Mouse (Mus musculus) megakaryocyte progenitor cell, adult 5-6 weeks (primary cell): ENCODE results near the gene Tnfsfm13. TPM values are rescaled to one million over a fixed set of nuclear protein-coding genes. Genes with fewer than 3 reads are reported as not detected.

Experiments used
- ATAC-seq: replicated peaks from 2 replicates; pipeline ENCODE4 v1.8.0; 2016; ENCODE audit warnings: mild to moderate bottlenecking, moderate TSS enrichment, inconsistent platforms; ENCODE audit not compliant: poor library complexity
- total RNA-seq, 2 experiments: library from RNA; stranded (forward) in 1 of 2; stranded (reverse) in 1 of 2; fragments of 157-497, 149-512 nt in 1 of 2; fragments of 200-1000 nt in 1 of 2; gene quantifications; 2 replicates each; pipeline versions ENCODE4 v1.2.3 to v1.2.4; 2015 to 2017

The Tnfsfm13 gene
- total RNA-seq, 2 experiments from 2014 or later: 6.1 to 7.5 TPM

DNA sequence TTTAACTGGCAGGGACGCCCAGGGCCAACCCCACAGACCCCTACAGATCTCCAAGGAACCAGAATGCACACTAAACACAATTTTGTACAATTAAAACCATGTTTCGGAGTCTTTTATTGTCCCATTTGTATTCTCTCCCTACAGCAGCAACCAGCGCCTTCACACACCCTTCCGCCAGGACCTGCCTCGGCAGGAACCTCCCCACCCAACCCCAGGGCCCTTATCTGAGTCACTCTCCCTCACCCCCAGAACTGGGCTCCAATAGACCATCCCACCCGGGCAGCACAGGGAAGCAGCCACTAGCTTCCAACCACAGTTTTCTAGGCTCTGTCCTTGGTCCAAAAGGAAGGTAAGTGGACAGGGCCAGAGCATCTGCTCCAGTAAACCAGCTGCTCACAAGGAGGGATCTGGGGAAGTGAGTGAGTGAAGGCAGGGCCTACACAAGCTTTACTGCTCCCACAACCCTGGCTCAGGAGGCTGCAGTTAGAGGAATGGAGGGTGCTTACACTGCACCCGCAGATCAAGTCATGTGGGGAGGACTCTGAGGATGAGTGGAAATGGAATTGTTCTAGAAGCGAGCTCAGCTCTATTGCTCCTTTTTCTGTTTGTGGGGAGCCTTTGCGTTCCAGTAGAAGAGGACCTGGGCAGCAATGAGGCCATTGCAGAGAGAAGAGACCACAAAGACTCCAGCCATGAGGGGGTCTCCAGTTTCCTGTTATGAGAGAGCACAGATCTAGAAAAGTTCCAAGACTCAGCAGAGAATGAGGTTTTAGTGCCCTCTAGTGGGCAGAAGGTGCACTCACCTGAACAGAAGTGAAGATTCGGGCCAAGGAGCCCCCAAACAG, 39.1 kb downstream of the Tnfsfm13 start:
- ATAC-seq: peak; percentile 45; the same call in 1 of the 2 replicates

DNA sequence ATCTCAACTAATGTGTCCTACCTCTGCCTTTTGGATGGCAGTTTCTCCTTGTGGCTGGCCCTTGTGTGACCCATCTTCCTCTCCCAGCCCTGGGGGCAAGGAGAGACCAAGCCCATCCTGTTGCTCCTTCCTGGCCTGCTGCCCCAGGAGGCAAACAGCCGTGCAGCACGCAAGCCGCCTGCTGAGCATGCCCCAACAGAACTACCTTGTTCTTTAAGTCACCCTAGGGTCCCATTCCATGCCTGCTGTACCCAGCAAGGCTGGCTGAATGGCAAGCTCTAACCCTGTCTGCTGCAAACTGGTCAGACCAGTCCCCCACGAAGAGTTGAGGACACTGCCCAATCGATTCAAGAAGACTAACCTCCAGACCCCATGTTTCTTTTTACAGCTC, 39.8 kb downstream of the Tnfsfm13 start:
- ATAC-seq: no peak

DNA sequence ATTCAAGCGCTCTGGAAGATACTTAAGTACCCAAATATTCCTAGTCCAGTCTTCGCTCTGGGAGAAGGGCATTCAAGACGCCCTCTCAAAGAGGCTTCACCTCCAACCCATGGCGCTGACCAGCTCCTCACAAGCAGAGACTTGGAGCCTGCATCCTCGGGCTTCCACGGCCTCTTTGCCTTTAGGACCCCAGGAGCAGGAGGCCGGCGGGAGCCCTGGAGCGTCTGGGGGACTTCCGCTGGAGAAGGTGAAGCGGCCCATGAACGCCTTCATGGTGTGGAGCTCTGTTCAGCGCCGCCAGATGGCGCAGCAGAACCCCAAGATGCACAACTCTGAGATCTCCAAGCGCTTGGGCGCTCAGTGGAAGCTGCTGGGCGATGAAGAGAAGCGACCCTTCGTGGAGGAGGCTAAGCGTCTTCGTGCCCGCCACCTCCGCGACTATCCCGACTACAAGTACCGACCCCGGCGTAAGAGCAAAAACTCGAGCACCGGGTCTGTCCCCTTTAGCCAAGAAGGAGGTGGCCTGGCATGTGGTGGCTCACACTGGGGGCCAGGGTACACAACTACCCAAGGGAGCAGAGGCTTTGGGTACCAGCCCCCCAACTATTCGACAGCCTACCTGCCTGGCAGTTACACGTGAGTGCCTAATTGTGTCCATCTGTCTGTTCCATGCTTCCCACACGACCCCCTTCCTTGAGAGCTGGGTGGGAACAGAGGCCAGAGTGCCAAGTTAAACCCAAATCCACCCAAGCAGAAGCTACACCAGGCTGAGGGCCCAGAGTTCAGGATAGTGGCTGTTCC, 40.4 kb downstream of the Tnfsfm13 start, which contains the start of gene Sox15:
Sox15 (plus strand) TSS at position 51 of the 801 bp plus-strand sequence.
- ATAC-seq: peak; percentile 63

DNA sequence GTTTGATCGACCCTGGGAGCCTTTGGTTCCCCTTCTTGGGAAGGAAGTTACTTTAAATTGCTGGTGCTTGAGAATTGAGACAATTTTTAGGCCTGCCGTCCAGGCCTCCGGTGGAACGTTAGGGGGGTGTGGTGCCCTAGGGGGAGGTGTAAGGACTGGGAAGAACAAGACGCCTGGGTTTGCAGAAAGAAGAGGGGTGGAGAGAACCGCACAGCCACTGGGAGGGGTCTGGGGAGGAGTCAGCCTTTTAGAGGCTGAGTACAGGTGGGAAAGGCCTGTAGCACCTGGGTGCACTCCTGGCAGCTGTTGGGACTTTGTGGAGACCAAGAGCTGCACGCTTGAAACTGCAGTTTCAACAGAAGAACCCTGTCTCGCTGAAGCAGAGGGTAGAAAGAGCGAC, 41.1 kb downstream of the Tnfsfm13 start:
- ATAC-seq: no peak

DNA sequence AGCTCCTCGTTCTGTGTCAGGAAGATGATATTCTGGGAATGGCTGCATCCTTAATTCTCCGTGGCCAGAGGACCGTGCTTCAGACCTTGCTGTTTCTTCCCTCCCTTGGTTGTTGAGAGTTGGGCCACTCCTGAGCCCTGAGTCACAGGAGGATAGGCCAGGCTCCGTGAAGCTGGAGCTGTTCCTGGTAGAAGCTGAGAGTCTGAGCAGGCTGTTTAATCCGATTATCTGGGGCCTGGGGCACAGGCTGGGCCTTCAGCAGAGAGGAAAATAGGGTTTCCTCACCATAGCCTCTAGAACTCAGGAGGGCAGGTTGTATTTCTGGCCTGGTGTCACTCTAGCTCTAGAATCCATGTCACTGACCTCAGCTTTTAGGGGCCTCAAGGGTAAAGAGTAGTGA, 42.5 kb downstream of the Tnfsfm13 start:
- no peak for ATAC-seq

DNA sequence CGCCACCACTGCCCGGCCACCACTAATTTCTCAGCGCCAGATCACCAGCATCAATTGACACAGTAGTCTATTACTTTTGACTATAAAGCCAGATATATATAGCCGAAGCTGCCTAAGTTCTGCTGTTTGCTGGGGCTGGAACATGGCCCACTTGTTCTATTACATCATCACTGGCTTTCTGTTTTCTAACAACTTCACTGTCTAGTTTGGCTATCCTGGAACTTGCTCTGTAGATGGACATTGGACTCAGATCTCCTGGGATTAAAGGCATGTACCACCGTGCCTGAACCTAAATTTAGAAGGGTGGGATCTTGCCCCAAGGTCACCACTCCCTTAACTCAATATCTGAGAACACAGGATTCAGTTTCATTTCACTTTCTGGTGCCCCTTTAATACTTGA, 50.0 kb downstream of the Tnfsfm13 start:
- ATAC-seq: no peak

DNA sequence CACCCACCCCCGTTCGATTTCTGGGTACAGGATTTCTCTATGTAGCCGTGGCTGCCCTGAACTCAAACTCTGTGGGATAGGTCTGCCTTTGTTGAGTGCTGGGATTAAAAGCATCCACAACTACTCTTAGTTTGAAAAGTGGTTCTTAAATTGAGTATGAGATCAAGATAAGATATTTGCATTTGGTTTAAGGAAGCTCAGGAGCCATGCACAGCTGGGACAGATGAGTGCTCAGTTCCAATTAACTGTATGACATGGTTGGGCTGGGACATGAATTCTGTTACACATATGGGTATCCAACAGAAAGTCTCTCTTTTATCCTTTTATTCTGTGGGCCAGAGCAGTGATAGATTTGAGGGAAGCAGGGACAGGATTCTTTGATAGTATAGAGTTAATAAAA, 60.4 kb downstream of the Tnfsfm13 start:
- no peak for ATAC-seq

DNA sequence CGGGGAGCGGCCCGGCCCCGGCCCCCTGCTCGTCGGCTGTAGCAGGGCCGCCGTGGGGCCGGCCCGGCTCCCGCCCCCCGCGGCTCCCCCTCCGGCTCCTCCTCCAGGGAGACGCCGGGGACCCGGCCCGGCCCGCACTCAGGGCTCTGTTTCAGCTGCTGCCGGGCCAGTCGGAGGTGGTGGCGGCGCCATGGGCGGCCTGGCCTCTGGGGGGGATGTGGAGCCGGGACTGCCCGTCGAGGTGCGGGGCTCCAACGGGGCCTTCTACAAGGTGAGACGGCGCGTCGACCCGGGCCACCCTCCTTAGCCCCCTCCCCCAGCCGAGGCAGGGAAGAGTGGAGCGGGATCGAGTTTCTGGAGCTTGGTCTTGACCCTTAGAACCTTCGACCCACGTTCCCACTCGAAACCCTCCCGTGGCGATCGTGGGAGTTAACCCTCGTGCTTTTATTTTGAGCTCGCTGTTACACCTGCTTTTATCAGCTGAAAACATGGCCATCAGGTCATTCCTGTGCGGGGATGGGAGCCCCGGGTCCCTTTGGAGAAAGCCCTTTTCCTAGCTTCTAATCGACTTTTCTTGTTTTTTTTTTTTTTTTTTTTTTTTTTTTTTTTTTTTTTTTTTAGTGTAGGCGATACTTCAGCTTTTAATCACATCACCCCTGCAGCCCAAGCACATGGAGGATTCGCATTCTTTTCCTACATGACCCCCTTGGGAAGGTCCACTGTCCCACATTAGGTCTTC, 62.6 kb downstream of the Tnfsfm13 start:
- ATAC-seq: peak; percentile 5; the same call in 1 of the 2 replicates

Other genes starting within 250 kb of the Tnfsfm13 start
Only the 30 nearest of the 36 such genes appear.
- gene Dnah2, start 147.0 kb downstream of the Tnfsfm13 start, total RNA-seq (2015): 0.07 TPM in 1 of 2 replicates, not detected in the other
- gene Dnah2, start 147.0 kb downstream of the Tnfsfm13 start, total RNA-seq (2017): under 0.01 TPM in 1 of 2 replicates, not detected in the other
- 0.15 TPM in 1 of 2 replicates, not detected in the other for gene Efnb3, start 135.9 kb downstream of the Tnfsfm13 start, total RNA-seq (2015)
- 0.24 and 0.33 TPM in 2 replicates for gene Efnb3, start 135.9 kb downstream of the Tnfsfm13 start, total RNA-seq (2017)
- 16.2 and 18.3 TPM in 2 replicates for gene Wrap53, start 115.8 kb downstream of the Tnfsfm13 start, total RNA-seq (2015)
- 6.2 and 6.9 TPM in 2 replicates for gene Wrap53, start 115.8 kb downstream of the Tnfsfm13 start, total RNA-seq (2017)
- 124 and 173 TPM in 2 replicates for gene Trp53, start 115.7 kb downstream of the Tnfsfm13 start, total RNA-seq (2015)
- 65.1 and 65.6 TPM in 2 replicates for gene Trp53, start 115.7 kb downstream of the Tnfsfm13 start, total RNA-seq (2017)
- gene Atp1b2, start 90.2 kb downstream of the Tnfsfm13 start, total RNA-seq (2015): 19.6 and 44.5 TPM in 2 replicates
- 2.0 and 4.0 TPM in 2 replicates for gene Atp1b2, start 90.2 kb downstream of the Tnfsfm13 start, total RNA-seq (2017)
- not detected in 2 replicates for gene Shbg, start 78.2 kb downstream of the Tnfsfm13 start, total RNA-seq (2015)
- not detected in 2 replicates for gene Shbg, start 78.2 kb downstream of the Tnfsfm13 start, total RNA-seq (2017)
- not detected in 2 replicates for gene Sat2, start 74.1 kb downstream of the Tnfsfm13 start, total RNA-seq (2015)
- gene Sat2, start 74.1 kb downstream of the Tnfsfm13 start, total RNA-seq (2017): 0.37 and 1.5 TPM in 2 replicates
- gene Fxr2, start 63.1 kb downstream of the Tnfsfm13 start, total RNA-seq (2015): 27.3 and 43.5 TPM in 2 replicates
- gene Fxr2, start 63.1 kb downstream of the Tnfsfm13 start, total RNA-seq (2017): 35.5 and 41.5 TPM in 2 replicates
- not detected in 2 replicates for gene Sox15, start 40.8 kb downstream of the Tnfsfm13 start, total RNA-seq (2015)
- gene Sox15, start 40.8 kb downstream of the Tnfsfm13 start, total RNA-seq (2017): 0.95 TPM in 1 of 2 replicates, not detected in the other
- gene Mpdu1, start 33.5 kb downstream of the Tnfsfm13 start, total RNA-seq (2015): 28.6 and 37.5 TPM in 2 replicates
- 55.0 and 55.5 TPM in 2 replicates for gene Mpdu1, start 33.5 kb downstream of the Tnfsfm13 start, total RNA-seq (2017)
- 33.1 and 39.3 TPM in 2 replicates for gene Cd68, start 29.9 kb downstream of the Tnfsfm13 start, total RNA-seq (2015)
- gene Cd68, start 29.9 kb downstream of the Tnfsfm13 start, total RNA-seq (2017): 15.5 and 25.0 TPM in 2 replicates
- gene Eif4a1, start 23.7 kb downstream of the Tnfsfm13 start, total RNA-seq (2015): 1,029 and 1,055 TPM in 2 replicates
- 1,055 and 1,141 TPM in 2 replicates for gene Eif4a1, start 23.7 kb downstream of the Tnfsfm13 start, total RNA-seq (2017)
- 140 and 145 TPM in 2 replicates for gene Senp3, start 14.0 kb downstream of the Tnfsfm13 start, total RNA-seq (2015)
- 108 and 123 TPM in 2 replicates for gene Senp3, start 14.0 kb downstream of the Tnfsfm13 start, total RNA-seq (2017)
- gene Tnfsf13, start 10.3 kb downstream of the Tnfsfm13 start, total RNA-seq (2015): 28.5 and 31.9 TPM in 2 replicates
- gene Tnfsf13, start 10.3 kb downstream of the Tnfsfm13 start, total RNA-seq (2017): 49.4 and 53.7 TPM in 2 replicates
- gene Tnfsf12, start 249 bp downstream of the Tnfsfm13 start, total RNA-seq (2015): 0.88 and 2.0 TPM in 2 replicates
- 0.75 and 1.0 TPM in 2 replicates for gene Tnfsf12, start 249 bp downstream of the Tnfsfm13 start, total RNA-seq (2017)
- gene Polr2a, start 62.5 kb upstream of the Tnfsfm13 start, total RNA-seq (2015): 140 and 147 TPM in 2 replicates
- 21.0 and 34.4 TPM in 2 replicates for gene Polr2a, start 62.5 kb upstream of the Tnfsfm13 start, total RNA-seq (2017)
- not detected in 2 replicates for gene Slc35g3, start 65.9 kb upstream of the Tnfsfm13 start, total RNA-seq (2015)
- not detected in 2 replicates for gene Slc35g3, start 65.9 kb upstream of the Tnfsfm13 start, total RNA-seq (2017)
- gene Zbtb4, start 69.8 kb upstream of the Tnfsfm13 start, total RNA-seq (2015): 1.3 and 1.5 TPM in 2 replicates
- 0.51 and 0.54 TPM in 2 replicates for gene Zbtb4, start 69.8 kb upstream of the Tnfsfm13 start, total RNA-seq (2017)
- 0.24 and 1.6 TPM in 2 replicates for gene Chrnb1, start 99.8 kb upstream of the Tnfsfm13 start, total RNA-seq (2015)
- gene Chrnb1, start 99.8 kb upstream of the Tnfsfm13 start, total RNA-seq (2017): 0.04 and 0.44 TPM in 2 replicates
- gene Fgf11, start 105.8 kb upstream of the Tnfsfm13 start, total RNA-seq (2015): 0.22 and 0.52 TPM in 2 replicates
- 0.21 and 0.41 TPM in 2 replicates for gene Fgf11, start 105.8 kb upstream of the Tnfsfm13 start, total RNA-seq (2017)
- gene Tmem102, start 109.5 kb upstream of the Tnfsfm13 start, total RNA-seq (2015): not detected in 2 replicates
- gene Tmem102, start 109.5 kb upstream of the Tnfsfm13 start, total RNA-seq (2017): not detected in 2 replicates
- not detected in 2 replicates for gene Gm39566, start 119.2 kb upstream of the Tnfsfm13 start, total RNA-seq (2015)
- gene Gm39566, start 119.2 kb upstream of the Tnfsfm13 start, total RNA-seq (2017): not detected in 2 replicates
- gene Spem2, start 122.4 kb upstream of the Tnfsfm13 start, total RNA-seq (2015): not detected in 2 replicates
- gene Spem2, start 122.4 kb upstream of the Tnfsfm13 start, total RNA-seq (2017): not detected in 2 replicates
- not detected in 2 replicates for gene Spem1, start 126.1 kb upstream of the Tnfsfm13 start, total RNA-seq (2015)
- gene Spem1, start 126.1 kb upstream of the Tnfsfm13 start, total RNA-seq (2017): 0.79 TPM in 1 of 2 replicates, not detected in the other
- 8.4 and 10.8 TPM in 2 replicates for gene Nlgn2, start 141.7 kb upstream of the Tnfsfm13 start, total RNA-seq (2015)
- gene Nlgn2, start 141.7 kb upstream of the Tnfsfm13 start, total RNA-seq (2017): 3.5 and 6.2 TPM in 2 replicates
- 240 and 307 TPM in 2 replicates for gene Tmem256, start 142.4 kb upstream of the Tnfsfm13 start, total RNA-seq (2015)
- gene Tmem256, start 142.4 kb upstream of the Tnfsfm13 start, total RNA-seq (2017): 174 and 238 TPM in 2 replicates
- gene Plscr3, start 150.3 kb upstream of the Tnfsfm13 start, total RNA-seq (2015): 60.6 and 62.2 TPM in 2 replicates
- 29.1 and 32.9 TPM in 2 replicates for gene Plscr3, start 150.3 kb upstream of the Tnfsfm13 start, total RNA-seq (2017)
- 0.32 TPM in 1 of 2 replicates, not detected in the other for gene Tnk1, start 162.6 kb upstream of the Tnfsfm13 start, total RNA-seq (2015)
- gene Tnk1, start 162.6 kb upstream of the Tnfsfm13 start, total RNA-seq (2017): 0.54 TPM in 1 of 2 replicates, not detected in the other
- gene Tmem95, start 181.9 kb upstream of the Tnfsfm13 start, total RNA-seq (2015): not detected in 2 replicates
- gene Tmem95, start 181.9 kb upstream of the Tnfsfm13 start, total RNA-seq (2017): not detected in 2 replicates
- gene Kctd11, start 185.3 kb upstream of the Tnfsfm13 start, total RNA-seq (2015): 1.1 and 2.3 TPM in 2 replicates
- 0.88 and 1.9 TPM in 2 replicates for gene Kctd11, start 185.3 kb upstream of the Tnfsfm13 start, total RNA-seq (2017)